Mouse (Mus musculus) frontal cortex, postnatal 10 days (tissue): ENCODE measurements around the gene Irx6.

Experiments
- DNase-seq, 2 experiments: peaks; one replicate each; pipeline ENCODE4 v3.0.0; 2022; ENCODE audit warnings: low spot score in 2 of 2, mixed read lengths in 1 of 2

Irx6 gene

GRCm38 (mm10) chr8:92674244-92675128 lies at the start of gene Irx6:
Gene Irx6 (plus strand): TSS chr8:92674288.
- DNase-seq: no peak

GRCm38 (mm10) chr8:92628711-92629650 lies 45.1 kb upstream of the Irx6 start:
- no peak for DNase-seq

GRCm38 (mm10) chr8:92633199-92633598 lies 40.9 kb upstream of the Irx6 start:
- no peak for DNase-seq

GRCm38 (mm10) chr8:92640820-92641219 lies 33.3 kb upstream of the Irx6 start:
- DNase-seq: no peak

GRCm38 (mm10) chr8:92646637-92647036 lies 27.5 kb upstream of the Irx6 start:
- DNase-seq: no peak

- DNase-seq: no peak
Measured at GRCm38 (mm10) chr8:92664207-92664606, 9.9 kb upstream of the Irx6 start.

GRCm38 (mm10) chr8:92670236-92670635 lies 3.9 kb upstream of the Irx6 start:
- DNase-seq: no peak

- DNase-seq: no peak
Measured at GRCm38 (mm10) chr8:92670656-92671195, 3.4 kb upstream of the Irx6 start.

GRCm38 (mm10) chr8:92671892-92672291 lies 2.2 kb upstream of the Irx6 start:
- no peak for DNase-seq

GRCm38 (mm10) chr8:92673101-92673500 lies 987 bp upstream of the Irx6 start:
- DNase-seq: no peak

- peak in 1 of 2 experiments; percentile 31 for DNase-seq
Measured at GRCm38 (mm10) chr8:92673555-92674243, 389 bp upstream of the Irx6 start.

GRCm38 (mm10) chr8:92678407-92678806 lies 4.3 kb downstream of the Irx6 start:
- DNase-seq: no peak

- DNase-seq: no peak
Measured at GRCm38 (mm10) chr8:92697361-92697760, 23.3 kb downstream of the Irx6 start.

- DNase-seq: no peak
Measured at GRCm38 (mm10) chr8:92698411-92698810, 24.3 kb downstream of the Irx6 start.

GRCm38 (mm10) chr8:92699922-92700540 lies 25.9 kb downstream of the Irx6 start:
- DNase-seq: no peak

GRCm38 (mm10) chr8:92703375-92703774 lies 29.3 kb downstream of the Irx6 start:
- no peak for DNase-seq

GRCm38 (mm10) chr8:92706311-92706710 lies 32.2 kb downstream of the Irx6 start:
- no peak for DNase-seq

- DNase-seq: no peak
Measured at GRCm38 (mm10) chr8:92713286-92713685, 39.2 kb downstream of the Irx6 start.

GRCm38 (mm10) chr8:92717418-92717817 lies 43.3 kb downstream of the Irx6 start:
- DNase-seq: no peak

GRCm38 (mm10) chr8:92718057-92718456 lies 44.0 kb downstream of the Irx6 start:
- DNase-seq: no peak
